8 mouse cellular contexts compared by ENCODE assay signal in the genomic region with DNA sequence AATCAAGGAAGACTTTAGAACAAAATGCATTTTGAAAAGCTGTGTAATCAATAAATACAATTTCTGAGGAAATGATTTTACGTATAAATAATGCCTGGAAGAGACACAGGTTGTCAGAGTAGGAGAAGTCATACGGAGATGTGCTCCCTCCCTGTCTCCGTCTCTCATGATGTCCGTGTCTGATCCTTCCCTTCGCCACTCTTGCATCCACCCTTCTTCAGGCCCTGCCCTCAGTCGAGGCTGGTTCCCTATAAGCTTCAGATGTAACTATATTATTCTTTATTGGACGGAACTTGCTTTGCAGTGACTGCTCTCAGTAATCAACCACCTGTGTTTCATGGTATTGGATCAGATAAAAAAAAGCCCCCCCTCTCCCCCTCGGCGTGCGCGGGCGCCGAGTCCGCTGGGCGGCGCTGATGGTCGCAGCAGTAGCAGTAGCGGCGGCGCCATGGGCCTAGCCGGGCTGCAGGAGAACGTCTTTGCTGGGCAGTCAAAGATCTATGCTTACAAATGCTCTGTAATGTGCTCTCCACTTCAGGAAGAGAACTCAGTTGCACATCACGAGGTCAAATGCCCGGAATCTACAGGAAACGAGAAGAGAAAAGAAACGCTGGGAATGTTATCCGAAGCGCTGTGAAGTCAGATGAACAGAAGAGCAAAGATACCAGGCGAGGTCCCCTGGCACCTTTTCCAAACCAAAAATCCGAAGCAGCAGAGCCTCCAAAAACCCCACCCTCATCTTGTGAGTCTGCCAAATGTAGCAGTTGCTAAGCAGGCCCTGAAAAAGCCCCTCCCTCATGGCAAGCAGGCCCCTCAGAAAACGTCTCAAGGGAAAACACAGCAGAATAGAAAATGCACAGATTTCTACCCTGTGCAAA. TPM values are rescaled to one million over a fixed set of nuclear protein-coding genes. Genes with fewer than 3 reads are reported as not detected.
DNase-seq lines count a peak whose midpoint lies in the region; ATAC-seq lines count a peak whose summit lies in the region.

No protein-coding gene starts in this region.

- no peaks in the 10 kb centered on the region for H3K36me3 ChIP-seq in heart, embryonic 11.5 days (ENCODE audit: control insufficient read depth, insufficient read depth, low read length)
- no peaks in the 10 kb centered on the region for H3K36me3 ChIP-seq in stomach, embryonic 15.5 days

- WGBS in heart, embryonic 11.5 days (ENCODE audit: insufficient replicate concordance) = 8% methylated on average over 31 of the region's 31 CpGs
- WGBS in stomach, embryonic 15.5 days = 9% methylated on average over 31 of the region's 31 CpGs

- no peaks in the 10 kb centered on the region for H3K27me3 ChIP-seq in heart, embryonic 11.5 days (ENCODE audit: control insufficient read depth, insufficient read depth, low read length)
- no peaks in the 10 kb centered on the region for H3K27me3 ChIP-seq in stomach, embryonic 15.5 days (replicated peaks)

- no peak overlapping the region for H3K27ac ChIP-seq in heart, embryonic 11.5 days (ENCODE audit: low read depth, low read length)
- H3K27ac ChIP-seq in stomach, embryonic 15.5 days = 0 out of 2 replicates have a peak overlapping the region, but pooled peaks have one; percentile 11

- H3K4me1 ChIP-seq in heart, embryonic 11.5 days (ENCODE audit: control insufficient read depth, insufficient read depth, low read length) = peaks cover 4% of the 10 kb centered on the region; the same call in 1 of the 2 replicates
- no peaks in the 10 kb centered on the region for H3K4me1 ChIP-seq in stomach, embryonic 15.5 days

- peak overlapping the region; percentile 62 for H3K4me2 ChIP-seq in heart, embryonic 11.5 days
- peak overlapping the region; percentile 41 for H3K4me2 ChIP-seq in stomach, embryonic 15.5 days

- DNase-seq in frontal cortex, postnatal 25 days (ENCODE audit: low spot score in 2 of 2) = no peak
- DNase-seq in CD4-positive helper T cell, adult 2 months (ENCODE audit: low read depth, low spot score) = peak; percentile 47
- peak; percentile 59 to 77 for DNase-seq in cerebellum, postnatal 25 days
- peak; percentile 28 to 69 for DNase-seq in kidney, postnatal 36 days

- peak overlapping the region; percentile 31; the same call in 1 of the 2 replicates for H3K9ac ChIP-seq in heart, embryonic 11.5 days (ENCODE audit: low read depth, low read length)
- no peak overlapping the region for H3K9ac ChIP-seq in stomach, embryonic 15.5 days

- ATAC-seq in frontal cortex, adult (ENCODE audit: low TSS enrichment) = peak; percentile 88
- no peak for ATAC-seq in heart, embryonic 11.5 days (replicated peaks; ENCODE audit: insufficient number of reproducible peaks, low FRiP score, low TSS enrichment)
- ATAC-seq in megakaryocyte-erythroid progenitor cell, adult 5-6 weeks (replicated peaks; ENCODE audit: low FRiP score, low TSS enrichment, poor library complexity, severe bottlenecking) = peak; percentile 57
- ATAC-seq in stomach, embryonic 15.5 days (ENCODE audit: insufficient read depth, low FRiP score, low read depth) = no peak

- no peaks in the 10 kb centered on the region for H3K9me3 ChIP-seq in heart, embryonic 11.5 days (replicated peaks; ENCODE audit: control insufficient read depth, low read length)
- no peaks in the 10 kb centered on the region for H3K9me3 ChIP-seq in stomach, embryonic 15.5 days

- H3K4me3 ChIP-seq in heart, embryonic 11.5 days (ENCODE audit: low read depth, low read length) = peak overlapping the region; percentile 25
- peak overlapping the region; percentile 19; the same call in 1 of the 2 replicates for H3K4me3 ChIP-seq in stomach, embryonic 15.5 days (replicated peaks)

RNA-seq across cellular contexts. Expression of a gene that starts 19.8 kb away (rescaled TPM):
- 0.68 and 1.4 TPM in 2 replicates for polyA plus RNA-seq in heart, embryonic 11.5 days (2014; fragmentation: Nextera tagmentation; extraction: Ambion mirVana)
- total RNA-seq in megakaryocyte-erythroid progenitor cell, adult 5-6 weeks (2014; fragmentation: Nextera tagmentation) = 1.1 and 2.5 TPM in 2 replicates
- total RNA-seq in megakaryocyte-erythroid progenitor cell, adult 5-6 weeks (2017) = 2.8 and 5.5 TPM in 2 replicates
- polyA plus RNA-seq in stomach, embryonic 15.5 days (2015; fragmentation: Nextera tagmentation; extraction: Ambion mirVana) = 2.4 and 2.5 TPM in 2 replicates

RNA-seq across cellular contexts. Expression of a gene that starts 20.7 kb away (rescaled TPM):
- polyA plus RNA-seq in heart, embryonic 11.5 days (2014; fragmentation: Nextera tagmentation; extraction: Ambion mirVana) = 14.1 and 16.6 TPM in 2 replicates
- total RNA-seq in megakaryocyte-erythroid progenitor cell, adult 5-6 weeks (2014; fragmentation: Nextera tagmentation) = 3.2 and 4.1 TPM in 2 replicates
- total RNA-seq in megakaryocyte-erythroid progenitor cell, adult 5-6 weeks (2017) = 6.1 and 11.7 TPM in 2 replicates
- 23.8 and 26.8 TPM in 2 replicates for polyA plus RNA-seq in stomach, embryonic 15.5 days (2015; fragmentation: Nextera tagmentation; extraction: Ambion mirVana)

RNA-seq across cellular contexts. Expression of a gene that starts 49.7 kb away (rescaled TPM):
- polyA plus RNA-seq in heart, embryonic 11.5 days (2014; fragmentation: Nextera tagmentation; extraction: Ambion mirVana) = 0.29 and 0.39 TPM in 2 replicates
- total RNA-seq in megakaryocyte-erythroid progenitor cell, adult 5-6 weeks (2014; fragmentation: Nextera tagmentation) = 7.4 and 9.3 TPM in 2 replicates
- total RNA-seq in megakaryocyte-erythroid progenitor cell, adult 5-6 weeks (2017) = 6.5 and 11.6 TPM in 2 replicates
- 0.81 and 1.0 TPM in 2 replicates for polyA plus RNA-seq in stomach, embryonic 15.5 days (2015; fragmentation: Nextera tagmentation; extraction: Ambion mirVana)

Comparison
In these comparisons a context has a peak if more than half of its experiments do, and no peak if none do; other contexts are left out.
1. ATAC-seq: peak in frontal cortex, adult (single experiment) and megakaryocyte-erythroid progenitor cell, adult 5-6 weeks (single experiment); none in heart, embryonic 11.5 days (single experiment) and stomach, embryonic 15.5 days (single experiment).
2. DNase-seq: peak in CD4-positive helper T cell, adult 2 months (single experiment), cerebellum, postnatal 25 days (2 of 2) and kidney, postnatal 36 days (2 of 2); none in frontal cortex, postnatal 25 days (0 of 2).